Mouse (Mus musculus): ENCODE measurements at regions not wholly inside any gene's neighbourhood (a gene's known extent, or its start where the extent isn't known, plus 50 kb on each side); places are given as distances from the start of the nearest gene placed in this dataset.

DNA sequence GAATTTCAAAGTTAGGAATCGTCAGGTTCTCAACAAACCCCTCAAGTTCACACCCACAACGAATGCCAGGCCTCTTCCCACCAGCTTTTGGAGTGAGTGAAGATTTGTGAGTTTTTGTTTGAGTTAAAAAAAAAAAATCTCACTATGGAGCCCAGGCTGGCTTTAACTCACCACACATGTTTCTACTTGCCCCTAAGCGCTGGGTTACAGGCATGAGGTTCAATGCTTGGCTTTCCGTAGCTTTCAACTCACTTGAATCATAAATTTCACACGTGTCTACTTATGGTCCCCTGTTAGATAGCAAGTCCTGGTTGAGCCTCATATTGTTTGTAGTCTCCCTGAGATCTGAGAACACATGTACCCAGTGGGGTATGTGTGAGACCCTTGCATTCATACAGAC is 122.8 kb upstream of the Efna5 start:
- no peak for ATAC-seq (ENCODE audit: low TSS enrichment)

GRCm38 (mm10) chr17:63002729-63003128 is 121.6 kb upstream of the Efna5 start:
- no peak for ATAC-seq (ENCODE audit: low TSS enrichment)

DNA sequence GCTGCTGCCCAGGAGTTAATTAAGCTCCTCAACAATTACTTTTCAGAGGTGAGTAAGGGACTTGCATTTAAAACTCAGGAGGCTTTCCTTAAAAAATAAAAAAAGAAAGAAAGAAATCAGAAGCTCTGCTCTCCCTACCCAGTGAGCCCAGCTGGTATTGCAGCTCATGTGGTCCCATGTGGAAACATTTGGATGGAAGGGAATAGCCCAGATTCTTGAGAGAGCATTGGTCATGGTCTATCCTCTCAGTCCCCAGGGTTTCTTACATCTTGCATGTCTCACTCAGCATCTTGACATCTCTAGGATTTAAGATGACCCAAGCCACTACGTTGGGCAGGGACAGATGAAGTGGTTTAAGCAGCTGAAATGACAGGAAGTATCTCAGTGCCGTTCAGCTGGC is 120.8 kb upstream of the Efna5 start:
- no peak for ATAC-seq (ENCODE audit: low TSS enrichment)

- peak; percentile 20; the same call in 1 of the 2 replicates for ATAC-seq (ENCODE audit: low TSS enrichment)
These were observed 116.6 kb upstream of the Efna5 start for GRCm38 (mm10) chr17:62997691-62998090.

DNA sequence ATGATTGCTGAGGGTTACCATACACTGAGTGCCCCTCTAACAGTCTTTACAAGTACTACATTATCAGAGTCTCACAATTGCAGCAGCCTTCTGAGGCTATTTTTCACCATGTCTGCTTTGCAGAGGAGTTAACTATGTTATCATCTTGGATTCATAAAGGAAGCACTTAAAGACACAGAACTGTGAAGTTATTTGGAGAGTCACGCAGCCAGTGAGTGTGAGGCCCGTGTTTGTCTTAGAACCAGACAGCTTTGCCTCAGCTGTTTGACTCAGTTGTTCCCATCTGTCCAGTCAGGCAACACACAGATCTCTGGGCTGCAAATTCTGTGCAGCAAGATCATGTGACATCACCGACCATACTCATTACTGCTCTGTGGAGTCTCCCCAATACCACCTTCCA is 114.2 kb upstream of the Efna5 start:
- peak; percentile 87 for ATAC-seq (ENCODE audit: low TSS enrichment)

- no peak for ATAC-seq (ENCODE audit: low TSS enrichment)
These were observed 111.9 kb upstream of the Efna5 start for GRCm38 (mm10) chr17:62992977-62993376.

DNA sequence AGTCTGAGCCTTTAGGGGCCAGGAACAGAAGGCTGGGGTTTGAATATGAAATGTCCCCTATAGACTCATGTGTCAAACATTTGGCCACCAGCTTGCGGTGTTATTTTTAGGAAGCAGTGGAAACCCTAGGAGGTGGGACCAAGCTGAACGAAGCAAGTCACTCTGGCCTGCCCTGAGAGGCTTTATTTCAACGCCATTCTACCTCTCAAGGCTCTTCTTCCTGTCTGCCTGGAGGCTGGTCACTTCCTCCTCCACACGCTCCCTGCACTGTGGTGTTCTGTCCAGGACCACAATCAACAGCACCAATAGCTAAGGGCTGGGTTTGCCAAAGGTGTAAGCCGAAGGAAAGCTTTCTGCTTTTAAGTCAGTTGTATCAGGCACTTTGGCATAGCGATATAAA is 105.2 kb upstream of the Efna5 start:
- no peak for ATAC-seq (ENCODE audit: low TSS enrichment)

DNA sequence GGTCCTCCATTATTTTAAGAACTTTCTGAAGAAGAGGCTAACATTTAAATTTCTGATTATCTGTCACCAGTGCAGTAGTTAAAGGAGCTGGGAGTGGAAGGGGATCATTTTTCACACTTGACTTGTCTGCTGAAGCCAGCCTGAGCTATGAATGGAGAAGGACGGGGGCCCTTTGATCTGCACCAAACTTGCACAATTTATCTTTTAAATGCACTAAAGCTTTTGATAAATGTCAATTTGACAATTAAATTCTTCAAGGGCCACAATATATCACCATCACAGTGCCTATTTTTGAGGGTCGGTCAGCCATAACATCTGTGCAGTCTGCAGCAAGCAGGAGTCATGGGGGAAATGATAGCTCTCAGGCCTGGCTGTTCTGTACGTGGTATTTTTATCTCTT is 99.2 kb upstream of the Efna5 start:
- no peak for ATAC-seq (ENCODE audit: low TSS enrichment)

DNA sequence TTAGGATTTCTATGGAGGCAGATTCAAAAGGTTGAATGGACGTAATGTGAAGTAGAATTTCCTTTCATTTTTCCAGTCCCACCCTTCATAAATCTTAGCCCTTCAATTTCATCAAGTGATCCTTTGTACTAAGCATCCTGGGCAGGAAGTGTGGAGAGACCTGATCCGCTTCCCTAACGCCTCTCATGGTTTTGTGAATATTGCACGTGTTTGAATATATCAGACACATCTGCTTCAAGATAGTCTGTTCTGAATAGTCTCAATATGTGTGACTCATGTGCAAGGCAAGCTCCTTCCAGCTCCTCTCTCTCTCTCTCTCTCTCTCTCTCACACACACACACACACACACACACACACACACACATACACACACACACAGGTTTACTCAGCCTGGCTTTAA is 96.4 kb upstream of the Efna5 start:
- ATAC-seq (ENCODE audit: low TSS enrichment): peak; percentile 60

GRCm38 (mm10) chr17:62977136-62977535 is 96.0 kb upstream of the Efna5 start:
- no peak for ATAC-seq (ENCODE audit: low TSS enrichment)

- ATAC-seq (ENCODE audit: low TSS enrichment): no peak
These were observed 93.6 kb upstream of the Efna5 start for GRCm38 (mm10) chr17:62974627-62975279.

- ATAC-seq (ENCODE audit: low TSS enrichment): no peak
These were observed 87.9 kb upstream of the Efna5 start for GRCm38 (mm10) chr17:62969025-62969424.

DNA sequence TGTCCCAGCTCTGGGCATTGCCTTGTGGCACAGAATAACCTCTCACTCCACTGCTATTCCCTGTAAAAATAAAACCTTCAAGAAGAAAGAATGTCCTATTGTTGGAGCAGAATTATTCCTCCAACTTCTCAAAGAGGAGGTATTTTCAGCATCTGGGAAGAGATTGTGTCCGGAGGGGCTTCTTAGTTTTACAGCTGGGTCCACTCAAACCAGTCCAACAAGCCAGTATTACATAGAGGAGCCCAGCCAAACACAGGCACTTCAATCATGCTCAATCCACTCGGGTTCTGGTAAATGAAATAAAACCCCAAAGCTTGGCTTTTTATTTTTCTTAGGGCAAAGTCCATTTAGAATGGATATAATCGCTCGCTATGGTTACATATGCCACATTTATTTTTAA is 82.7 kb upstream of the Efna5 start:
- ATAC-seq (ENCODE audit: low TSS enrichment): no peak

GRCm38 (mm10) chr17:62962292-62962618 is 81.1 kb upstream of the Efna5 start:
- no peak for ATAC-seq (ENCODE audit: low TSS enrichment)

GRCm38 (mm10) chr17:62961596-62962291 is 80.6 kb upstream of the Efna5 start:
- peak; percentile 41; the same call in 1 of the 2 replicates for ATAC-seq (ENCODE audit: low TSS enrichment)

- no peak for ATAC-seq (ENCODE audit: low TSS enrichment)
These were observed 78.0 kb upstream of the Efna5 start for GRCm38 (mm10) chr17:62959146-62959545.

GRCm38 (mm10) chr17:62947537-62948193 is 66.5 kb upstream of the Efna5 start:
- ATAC-seq (ENCODE audit: low TSS enrichment): peak; percentile 96

DNA sequence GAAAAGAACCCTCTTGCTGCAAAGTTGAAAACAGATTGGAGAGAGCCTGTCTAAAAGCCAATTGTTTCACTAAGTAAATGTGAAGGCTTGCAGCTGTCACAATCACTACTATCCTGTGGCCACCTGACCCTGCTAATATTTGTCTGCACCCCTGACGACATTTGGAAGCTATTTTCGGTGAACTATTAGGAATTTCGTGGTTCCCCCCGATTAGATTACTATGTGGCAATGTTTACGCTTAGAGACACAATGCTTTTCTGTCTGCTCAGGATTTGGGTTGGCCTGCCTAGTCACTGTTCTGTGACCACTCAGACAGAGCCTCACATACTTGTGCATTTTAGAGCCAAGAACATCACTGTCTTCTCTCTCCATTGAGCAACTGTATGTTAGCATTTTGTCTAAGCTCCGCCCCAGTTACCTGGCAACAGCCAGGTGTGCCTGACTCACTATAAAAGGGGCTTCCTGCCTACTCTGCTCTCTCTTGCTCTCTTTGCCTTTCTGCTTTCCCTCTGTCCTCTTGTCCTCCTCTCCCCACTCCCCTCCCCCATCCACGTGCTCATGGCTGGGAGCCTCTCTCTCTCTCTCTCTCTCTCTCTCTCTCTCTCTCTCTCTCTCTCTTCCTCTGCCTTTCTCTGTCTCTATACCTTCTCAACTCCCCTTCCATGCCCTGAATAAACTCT is 59.6 kb upstream of the Efna5 start:
- ATAC-seq (ENCODE audit: low TSS enrichment): no peak

- no peak for ATAC-seq (ENCODE audit: low TSS enrichment)
These were observed 58.9 kb upstream of the Efna5 start for GRCm38 (mm10) chr17:62939930-62940572.

DNA sequence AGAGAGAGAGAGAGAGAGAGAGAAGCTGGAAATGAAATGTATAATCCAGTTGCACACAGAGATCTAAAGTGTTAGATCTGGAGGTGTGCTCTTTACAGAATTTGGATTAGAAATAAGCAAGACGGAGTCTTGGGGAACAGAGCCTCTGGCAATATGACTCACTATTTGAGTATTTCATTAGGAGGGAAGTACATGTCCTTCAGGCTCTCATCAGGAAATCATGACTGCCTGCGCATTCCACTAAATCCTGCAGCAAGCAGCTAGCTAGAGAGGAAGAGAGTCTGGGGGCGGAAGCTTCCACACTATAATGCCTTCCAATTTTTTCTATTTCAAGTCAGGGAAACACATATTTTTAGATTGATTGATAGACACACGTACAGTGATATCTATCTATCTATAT is 58.1 kb upstream of the Efna5 start:
- ATAC-seq (ENCODE audit: low TSS enrichment): peak; percentile 87
